Mouse (Mus musculus): Measurements from ENCODE around the gene Kcnip2. TPM values are rescaled to one million over a fixed set of nuclear protein-coding genes. Genes with fewer than 3 reads are reported as not detected.

The Kcnip2 gene
- polyA plus RNA-seq, 1 experiment = 0.72 TPM

- Histone ChIP-seq H3K4me1 (ENCODE audit: control insufficient read depth, insufficient read depth, low read length) (peaks cover 6% of the 10 kb centered on the region), H3K4me3 (replicated peaks; ENCODE audit: control insufficient read depth, low read depth, low read length) (no peak overlapping the region), H3K27ac (ENCODE audit: control insufficient read depth, insufficient read depth, low read depth, low read length, poor library complexity) (no peak overlapping the region)
- 22% methylated on average over 32 of the region's 32 CpGs for WGBS
- TF ChIP-seq CTCF (IDR thresholded peaks at IDR 0.05; ENCODE audit: control insufficient read depth, insufficient read depth, low read length) (no peak), POLR2A (IDR thresholded peaks at IDR 0.05; ENCODE audit: borderline replicate concordance, control insufficient read depth, low read depth, low read length) (no peak)
Observed at GRCm38 (mm10) chr19:45745344-45746152, 70.3 kb downstream of the Kcnip2 start.

DNA sequence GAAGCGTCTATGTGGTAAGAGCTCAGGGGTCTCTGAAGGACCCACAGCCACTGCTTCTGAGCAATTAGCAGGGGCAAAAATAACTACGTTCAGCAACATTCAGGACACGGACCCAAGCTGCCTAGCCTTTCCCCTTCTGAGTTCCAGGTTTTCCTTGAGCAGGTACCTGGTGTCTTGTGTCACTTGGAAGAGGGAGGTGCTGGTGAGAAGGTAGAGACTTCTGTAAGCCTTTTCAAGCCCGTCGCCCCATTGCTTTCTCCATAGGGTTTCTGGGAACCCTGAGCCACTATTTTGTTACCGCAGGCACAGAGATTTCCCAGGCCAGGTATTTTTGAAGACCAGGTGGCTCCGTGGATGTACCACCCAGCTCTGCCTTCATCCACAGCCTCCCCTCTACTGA, 72.2 kb downstream of the Kcnip2 start:
- TF ChIP-seq POLR2A (IDR thresholded peaks at IDR 0.05; ENCODE audit: borderline replicate concordance, control insufficient read depth, low read depth, low read length) (no peak), CTCF (IDR thresholded peaks at IDR 0.05; ENCODE audit: control insufficient read depth, insufficient read depth, low read length) (no peak)
- no peak overlapping the region for H3K4me3 ChIP-seq (replicated peaks; ENCODE audit: control insufficient read depth, low read depth, low read length)
- H3K27ac ChIP-seq (ENCODE audit: control insufficient read depth, insufficient read depth, low read depth, low read length, poor library complexity) = no peak overlapping the region
- WGBS = 80% methylated on average over 7 of the region's 7 CpGs
- H3K4me1 ChIP-seq (ENCODE audit: control insufficient read depth, insufficient read depth, low read length) = peaks cover 5% of the 10 kb centered on the region

DNA sequence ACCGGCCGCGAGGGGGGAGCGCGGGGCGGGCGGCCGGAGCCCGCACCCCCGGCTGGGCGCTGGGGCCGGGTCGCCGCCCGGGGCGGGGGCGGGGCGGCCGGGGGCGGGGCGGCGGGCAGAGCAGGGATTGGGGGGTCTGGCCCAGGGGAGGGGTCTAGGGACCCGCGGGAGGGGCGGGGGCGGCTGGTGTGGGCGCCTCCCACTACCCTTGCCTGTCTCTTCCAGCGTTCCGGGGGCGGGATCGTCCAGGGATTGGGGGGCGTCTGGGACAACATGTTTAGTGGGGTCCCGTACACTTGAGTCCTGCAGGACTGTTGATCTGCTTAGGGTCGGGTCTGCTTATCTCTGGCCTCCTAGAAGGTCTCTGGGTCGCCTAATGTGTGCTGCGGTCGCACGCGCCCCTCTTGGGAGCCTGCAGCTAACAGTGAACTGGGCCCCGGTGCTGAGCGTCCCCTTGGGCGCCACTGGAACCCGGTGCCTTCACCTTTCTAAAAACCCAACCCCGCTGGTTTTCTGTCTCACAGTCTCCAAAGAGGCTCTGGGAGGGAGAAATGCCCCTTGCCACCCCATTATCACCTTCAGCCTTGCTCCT, 72.8 kb downstream of the Kcnip2 start:
- WGBS = 12% methylated on average over 38 of the region's 44 CpGs
- no peak overlapping the region for H3K27ac ChIP-seq (ENCODE audit: control insufficient read depth, insufficient read depth, low read depth, low read length, poor library complexity)
- peaks cover 2% of the 10 kb centered on the region; the same call in 1 of the 2 replicates for H3K4me1 ChIP-seq (ENCODE audit: control insufficient read depth, insufficient read depth, low read length)
- TF ChIP-seq CTCF (IDR thresholded peaks at IDR 0.05; ENCODE audit: control insufficient read depth, insufficient read depth, low read length) (no peak), POLR2A (IDR thresholded peaks at IDR 0.05; ENCODE audit: borderline replicate concordance, control insufficient read depth, low read depth, low read length) (no peak)
- no peak overlapping the region for H3K4me3 ChIP-seq (replicated peaks; ENCODE audit: control insufficient read depth, low read depth, low read length)

GRCm38 (mm10) chr19:45742218-45742983, 73.5 kb downstream of the Kcnip2 start, which contains the start of gene Fgf8:
Gene Fgf8 (minus strand): TSS chr19:45742915.
- Histone ChIP-seq H3K27ac (ENCODE audit: control insufficient read depth, insufficient read depth, low read depth, low read length, poor library complexity) (no peak within 1 kb of the TSS), H3K4me1 (ENCODE audit: control insufficient read depth, insufficient read depth, low read length) (peaks cover 2% of the 10 kb centered on the region; the same call in 1 of the 2 replicates), H3K4me3 (replicated peaks; ENCODE audit: control insufficient read depth, low read depth, low read length) (no peak within 1 kb of the TSS)
- TF ChIP-seq POLR2A (IDR thresholded peaks at IDR 0.05; ENCODE audit: borderline replicate concordance, control insufficient read depth, low read depth, low read length) (no peak), CTCF (IDR thresholded peaks at IDR 0.05; ENCODE audit: control insufficient read depth, insufficient read depth, low read length) (no peak)
- 1% methylated on average over 64 of the region's 68 CpGs for WGBS

Other genes with a start within 250 kb of the Kcnip2 start
- 22.4 and 26.2 TPM in 2 replicates for gene Fbxw4, start 155.7 kb downstream of the Kcnip2 start, polyA plus RNA-seq (2011; ENCODE audit: insufficient read depth, insufficient read length, low replicate concordance, missing spikeins)
- gene Fgf8, start 73.1 kb downstream of the Kcnip2 start, polyA plus RNA-seq (2011; ENCODE audit: insufficient read depth, insufficient read length, low replicate concordance, missing spikeins) = not detected in 2 replicates
- 44.1 and 56.0 TPM in 2 replicates for gene Npm3, start 66.5 kb downstream of the Kcnip2 start, polyA plus RNA-seq (2011; ENCODE audit: insufficient read depth, insufficient read length, low replicate concordance, missing spikeins)
- gene Mgea5, start 32.2 kb downstream of the Kcnip2 start, polyA plus RNA-seq (2011; ENCODE audit: insufficient read depth, insufficient read length, low replicate concordance, missing spikeins) = 51.4 and 80.8 TPM in 2 replicates
- gene Armh3, start 182.4 kb upstream of the Kcnip2 start, polyA plus RNA-seq (2011; ENCODE audit: insufficient read depth, insufficient read length, low replicate concordance, missing spikeins) = 2.8 and 5.3 TPM in 2 replicates
- 1.2 and 1.9 TPM in 2 replicates for gene Hps6, start 187.4 kb upstream of the Kcnip2 start, polyA plus RNA-seq (2011; ENCODE audit: insufficient read depth, insufficient read length, low replicate concordance, missing spikeins)
- 42.0 and 51.5 TPM in 2 replicates for gene Pprc1, start 228.8 kb upstream of the Kcnip2 start, polyA plus RNA-seq (2011; ENCODE audit: insufficient read depth, insufficient read length, low replicate concordance, missing spikeins)
- gene Ldb1, start 229.2 kb upstream of the Kcnip2 start, polyA plus RNA-seq (2011; ENCODE audit: insufficient read depth, insufficient read length, low replicate concordance, missing spikeins) = 177 and 217 TPM in 2 replicates

All from bone marrow, adult 2 months (tissue).